Mouse (Mus musculus) adrenal gland, postnatal 4 days (tissue): ENCODE results near the gene Nptx1. TPM values are rescaled to one million over a fixed set of nuclear protein-coding genes. Genes with fewer than 3 reads are reported as not detected.

Experiments used
- DNase-seq, 2 experiments: peaks; one replicate each; pipeline ENCODE4 v3.0.0; 2021 to 2022; ENCODE audit warnings: low spot score in 2 of 2, mixed read lengths in 2 of 2
- long read RNA-seq, 2 experiments: library from polyadenylated mRNA; stranded (forward); transcript quantifications; one replicate each; pipeline ENCODE4 v2.0.0; 2021
- total RNA-seq, 2 experiments: library from RNA; stranded (reverse); gene quantifications; 2 replicates each; pipeline ENCODE4 v1.2.3; 2021

Gene Nptx1
- 1 to 10 TPM; 6.0 to 6.2 TPM for total RNA-seq
- long read RNA-seq, experiment 1, partial matches to known transcripts = 0 of 1 reads
- long read RNA-seq, experiment 1, other reads (novel, unspliced or antisense) = 1 of 1 reads
- long read RNA-seq, experiment 2, full-length matches to known transcripts = 2 of 6 reads
- long read RNA-seq, experiment 2, partial matches to known transcripts = 0 of 6 reads
- long read RNA-seq, experiment 2, other reads (novel, unspliced or antisense) = 4 of 6 reads

- DNase-seq = no peak
These were observed at the start of gene Nptx1 for GRCm38 (mm10) chr11:119547183-119547921. TSS of gene Nptx1 (minus strand) at chr11:119547753.

GRCm38 (mm10) chr11:119593966-119594365 lies 46.4 kb upstream of the Nptx1 start:
- DNase-seq = no peak

GRCm38 (mm10) chr11:119589242-119589641 lies 41.7 kb upstream of the Nptx1 start:
- no peak for DNase-seq

GRCm38 (mm10) chr11:119587112-119587511 lies 39.6 kb upstream of the Nptx1 start:
- no peak for DNase-seq

- DNase-seq = no peak
These were observed 39.0 kb upstream of the Nptx1 start for GRCm38 (mm10) chr11:119586511-119586910.

- DNase-seq = no peak
These were observed 30.2 kb upstream of the Nptx1 start for GRCm38 (mm10) chr11:119577721-119578120.

- DNase-seq = no peak
These were observed 29.3 kb upstream of the Nptx1 start for GRCm38 (mm10) chr11:119576855-119577254.

- no peak for DNase-seq
These were observed 24.9 kb upstream of the Nptx1 start for GRCm38 (mm10) chr11:119572316-119573010.

- no peak for DNase-seq
These were observed 18.6 kb upstream of the Nptx1 start for GRCm38 (mm10) chr11:119566188-119566587.

- DNase-seq = no peak
These were observed 18.1 kb upstream of the Nptx1 start for GRCm38 (mm10) chr11:119565684-119566083.

- no peak for DNase-seq
These were observed 17.5 kb upstream of the Nptx1 start for GRCm38 (mm10) chr11:119565021-119565420.

GRCm38 (mm10) chr11:119564383-119564782 lies 16.8 kb upstream of the Nptx1 start:
- DNase-seq = no peak

- DNase-seq = no peak
These were observed 15.6 kb upstream of the Nptx1 start for GRCm38 (mm10) chr11:119563166-119563565.

GRCm38 (mm10) chr11:119562286-119562685 lies 14.7 kb upstream of the Nptx1 start:
- DNase-seq = no peak

- DNase-seq = no peak
These were observed 11.5 kb upstream of the Nptx1 start for GRCm38 (mm10) chr11:119558870-119559610.

- no peak for DNase-seq
These were observed 10.7 kb upstream of the Nptx1 start for GRCm38 (mm10) chr11:119557940-119558869.

GRCm38 (mm10) chr11:119555170-119555569 lies 7.6 kb upstream of the Nptx1 start:
- DNase-seq = no peak

- no peak for DNase-seq
These were observed 7.2 kb upstream of the Nptx1 start for GRCm38 (mm10) chr11:119554706-119555105.

- DNase-seq = no peak
These were observed 5.6 kb upstream of the Nptx1 start for GRCm38 (mm10) chr11:119552902-119553802.
